Mouse (Mus musculus): ENCODE measurements around the gene Usp17lc.
"Not testable (repeated sequence)": the region's sequence is repeated elsewhere in the genome, so short reads cannot be mapped to it uniquely, and the experiment has no call there.

- TF ChIP-seq CTCF (IDR thresholded peaks at IDR 0.05; ENCODE audit: low read depth); EP300 (optimal IDR thresholded peaks at IDR 0.05): not testable (repeated sequence)
Observed at GRCm38 (mm10) chr7:103406521-103407055, 8.3 kb upstream of the Usp17lc start.
